ENCODE assay signal across 14 mouse cellular contexts in the genomic region with DNA sequence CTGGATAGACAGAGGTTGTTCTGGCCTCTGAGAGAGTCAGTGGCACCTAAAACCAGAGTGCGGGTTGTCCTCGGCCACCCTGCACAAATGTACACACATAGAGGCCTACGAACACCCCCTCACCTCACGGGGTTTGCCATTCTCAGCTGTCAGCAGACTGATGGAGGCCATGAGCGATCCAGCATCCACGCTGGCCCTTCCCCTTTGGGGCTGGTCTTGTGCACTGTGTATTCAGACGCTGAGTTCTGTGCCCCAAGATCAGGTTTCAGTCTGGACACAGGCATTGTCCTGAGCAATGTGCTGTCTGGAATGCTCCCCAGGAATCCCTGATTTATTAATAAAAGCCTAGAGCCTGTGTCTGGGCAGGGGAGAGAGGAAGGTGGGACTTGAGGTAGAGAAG. TPM values are rescaled to one million over a fixed set of nuclear protein-coding genes. Genes with fewer than 3 reads are reported as not detected.
A peak's percentile ranks its signal among the peaks of the same experiment; 100 is the strongest.
DNase-seq lines count a peak whose midpoint lies in the region; ATAC-seq and TF ChIP-seq lines count a peak whose summit lies in the region.
"Had no signal": no experiment of that assay in that cellular context is flagged by ENCODE, and none has a peak within 500 bp of the region (broad histone marks: within the 10 kb centered on the region; RNA-seq: fewer than 3 reads in every experiment).

No protein-coding gene starts in this region.

- WGBS in heart, embryonic 15.5 days: 44% methylated on average over 7 of the region's 7 CpGs
- 39% methylated on average over 7 of the region's 7 CpGs for WGBS in heart, embryonic 11.5 days (ENCODE audit: insufficient replicate concordance)
- WGBS in intestine, embryonic 16.5 days: 45% methylated on average over 7 of the region's 7 CpGs
- 53% methylated on average over 7 of the region's 7 CpGs for WGBS in liver, embryonic 14.5 days (ENCODE audit: insufficient replicate concordance)

- peak; percentile 18; the same call in 1 of the 2 replicates for ATAC-seq in heart, embryonic 15.5 days (replicated peaks; ENCODE audit: insufficient number of reproducible peaks, insufficient read depth, low FRiP score, low read depth)
- ATAC-seq in heart, embryonic 11.5 days (replicated peaks; ENCODE audit: insufficient number of reproducible peaks, low FRiP score, low TSS enrichment): no peak
- ATAC-seq in intestine, embryonic 16.5 days: no peak
- ATAC-seq in liver, embryonic 14.5 days (ENCODE audit: insufficient read depth): peak; percentile 42; the same call in 1 of the 2 replicates
- ATAC-seq: inflammation-experienced regulatory T-cells, adult 6 months had no signal

- DNase-seq in Muller cell, postnatal 12 days (ENCODE audit: inconsistent ontology term): peak; percentile 51
- no peak for DNase-seq in liver, embryonic 14.5 days (ENCODE audit: low read depth in 3 of 3, low spot score in 3 of 3)
- DNase-seq in natural killer cell, adult 2 months (ENCODE audit: low spot score in 2 of 2): no peak
- no peak for DNase-seq in cerebellum, postnatal 25 days
- no peak for DNase-seq in cerebellum, adult 8-10 months
- DNase-seq: cerebellum, adult 11 months; heart, adult 2 months; heart, postnatal 4 days; kidney, postnatal 4 days; lung, embryonic 14.5 days had no signal

- H3K4me1 ChIP-seq in heart, embryonic 15.5 days (replicated peaks): peaks cover 13% of the 10 kb centered on the region
- peaks cover 17% of the 10 kb centered on the region for H3K4me1 ChIP-seq in heart, embryonic 11.5 days (ENCODE audit: control insufficient read depth, insufficient read depth, low read length)
- peaks cover 18% of the 10 kb centered on the region for H3K4me1 ChIP-seq in intestine, embryonic 16.5 days (ENCODE audit: control insufficient read depth, insufficient read depth, low read length)
- peaks cover 0 to 14% of the 10 kb centered on the region in 2 experiments; a peak in 2 of 4 replicates for H3K4me1 ChIP-seq in liver, embryonic 14.5 days (replicated peaks; ENCODE audit: control insufficient read depth in 2 of 2, insufficient read depth in 2 of 2, low read length in 1 of 2)

- no peaks in the 10 kb centered on the region for H3K9me3 ChIP-seq in heart, embryonic 15.5 days (replicated peaks)
- no peaks in the 10 kb centered on the region for H3K9me3 ChIP-seq in heart, embryonic 11.5 days (replicated peaks; ENCODE audit: control insufficient read depth, low read length)
- H3K9me3 ChIP-seq in intestine, embryonic 16.5 days (ENCODE audit: control insufficient read depth, low read length): no peaks in the 10 kb centered on the region
- no peaks in the 10 kb centered on the region for H3K9me3 ChIP-seq in liver, embryonic 14.5 days (ENCODE audit: control insufficient read depth, low read length)

- H3K4me3 ChIP-seq in heart, embryonic 15.5 days: no peak overlapping the region
- H3K4me3 ChIP-seq in heart, embryonic 11.5 days (ENCODE audit: low read depth, low read length): no peak overlapping the region
- H3K4me3 ChIP-seq in intestine, embryonic 16.5 days (ENCODE audit: low read length): no peak overlapping the region
- H3K4me3 ChIP-seq in liver, embryonic 14.5 days (ENCODE audit: insufficient read depth in 1 of 2, low read depth in 2 of 2, low read length in 2 of 2): no peak overlapping the region
- H3K4me3 ChIP-seq: heart, adult 2 months had no signal

- H3K27me3 ChIP-seq in heart, embryonic 15.5 days: no peaks in the 10 kb centered on the region
- H3K27me3 ChIP-seq in heart, embryonic 11.5 days (ENCODE audit: control insufficient read depth, insufficient read depth, low read length): no peaks in the 10 kb centered on the region
- H3K27me3 ChIP-seq in intestine, embryonic 16.5 days (replicated peaks; ENCODE audit: control insufficient read depth, insufficient read depth, low read length): no peaks in the 10 kb centered on the region
- no peaks in the 10 kb centered on the region for H3K27me3 ChIP-seq in liver, embryonic 14.5 days (ENCODE audit: control insufficient read depth, insufficient read depth, low read length)

- no peak for TF ChIP-seq CTCF in liver, embryonic 14.5 days (IDR thresholded peaks at IDR 0.05; ENCODE audit: low read depth)

- H3K4me2 ChIP-seq in heart, embryonic 15.5 days: no peak overlapping the region
- no peak overlapping the region for H3K4me2 ChIP-seq in heart, embryonic 11.5 days
- H3K4me2 ChIP-seq in intestine, embryonic 16.5 days (ENCODE audit: low read depth, low read length): no peak overlapping the region
- H3K4me2 ChIP-seq in liver, embryonic 14.5 days (ENCODE audit: low read depth): no peak overlapping the region
- H3K4me2 ChIP-seq: lung, embryonic 14.5 days had no signal

- TF ChIP-seq EP300 in liver, embryonic 14.5 days (IDR thresholded peaks at IDR 0.05; ENCODE audit: low read depth): no peak

- H3K27ac ChIP-seq in heart, embryonic 15.5 days: no peak overlapping the region
- H3K27ac ChIP-seq in heart, embryonic 11.5 days (ENCODE audit: low read depth, low read length): no peak overlapping the region
- H3K27ac ChIP-seq in intestine, embryonic 16.5 days (ENCODE audit: low read length): peak overlapping the region; percentile 33
- no peak overlapping the region; the same call in 1 of the 2 replicates for H3K27ac ChIP-seq in liver, embryonic 14.5 days
- H3K27ac ChIP-seq: heart, adult 2 months had no signal

- H3K9ac ChIP-seq in heart, embryonic 15.5 days: no peak overlapping the region
- H3K9ac ChIP-seq in heart, embryonic 11.5 days (ENCODE audit: low read depth, low read length): no peak overlapping the region
- no peak overlapping the region for H3K9ac ChIP-seq in intestine, embryonic 16.5 days (ENCODE audit: low read depth, low read length)
- no peak overlapping the region for H3K9ac ChIP-seq in liver, embryonic 14.5 days (replicated peaks)
- H3K9ac ChIP-seq: lung, embryonic 14.5 days had no signal

- no peaks in the 10 kb centered on the region for H3K36me3 ChIP-seq in heart, embryonic 15.5 days
- H3K36me3 ChIP-seq in heart, embryonic 11.5 days (ENCODE audit: control insufficient read depth, insufficient read depth, low read length): no peaks in the 10 kb centered on the region
- no peaks in the 10 kb centered on the region for H3K36me3 ChIP-seq in intestine, embryonic 16.5 days (ENCODE audit: control insufficient read depth, insufficient read depth, low read length)
- H3K36me3 ChIP-seq in liver, embryonic 14.5 days (replicated peaks; ENCODE audit: control insufficient read depth, insufficient read depth, low read depth): no peaks in the 10 kb centered on the region

RNA-seq across cellular contexts. Expression of a gene that starts 14.8 kb away (rescaled TPM):
- 12.2 and 14.5 TPM in 2 replicates for polyA plus RNA-seq in heart, embryonic 15.5 days (2015; fragmentation: Nextera tagmentation; extraction: Ambion mirVana)
- polyA plus RNA-seq in heart, embryonic 11.5 days (2014; fragmentation: Nextera tagmentation; extraction: Ambion mirVana): 32.3 and 33.3 TPM in 2 replicates
- polyA plus RNA-seq in intestine, embryonic 16.5 days (2015; fragmentation: Nextera tagmentation; extraction: Ambion mirVana): 24.3 and 29.2 TPM in 2 replicates
- polyA plus RNA-seq in liver, embryonic 14.5 days (2012; rRNA removed): 5.3 and 5.5 TPM in 2 replicates
- 7.0 and 8.0 TPM in 2 replicates for polyA plus RNA-seq in liver, embryonic 14.5 days (2014; fragmentation: Nextera tagmentation; extraction: Ambion mirVana)
- polyA plus RNA-seq: inflammation-experienced regulatory T-cells, adult 6 months had no signal

RNA-seq across cellular contexts. Expression of a gene that starts 18.1 kb away (rescaled TPM):
- polyA plus RNA-seq in heart, embryonic 15.5 days (2015; fragmentation: Nextera tagmentation; extraction: Ambion mirVana): 6.7 and 9.5 TPM in 2 replicates
- 5.3 and 5.4 TPM in 2 replicates for polyA plus RNA-seq in heart, embryonic 11.5 days (2014; fragmentation: Nextera tagmentation; extraction: Ambion mirVana)
- 13.2 and 17.4 TPM in 2 replicates for polyA plus RNA-seq in intestine, embryonic 16.5 days (2015; fragmentation: Nextera tagmentation; extraction: Ambion mirVana)
- polyA plus RNA-seq in liver, embryonic 14.5 days (2012; rRNA removed): 2.0 and 2.2 TPM in 2 replicates
- 2.3 and 2.6 TPM in 2 replicates for polyA plus RNA-seq in liver, embryonic 14.5 days (2014; fragmentation: Nextera tagmentation; extraction: Ambion mirVana)
- polyA plus RNA-seq: inflammation-experienced regulatory T-cells, adult 6 months had no signal

Comparison
In these comparisons a context has a peak if more than half of its experiments do, and no peak if none do; other contexts are left out.
1. ATAC-seq: peak in heart, embryonic 15.5 days (single experiment) and liver, embryonic 14.5 days (single experiment); none in heart, embryonic 11.5 days (single experiment) and intestine, embryonic 16.5 days (single experiment).